9 mouse cellular contexts compared by ENCODE assay signal in the genomic region with DNA sequence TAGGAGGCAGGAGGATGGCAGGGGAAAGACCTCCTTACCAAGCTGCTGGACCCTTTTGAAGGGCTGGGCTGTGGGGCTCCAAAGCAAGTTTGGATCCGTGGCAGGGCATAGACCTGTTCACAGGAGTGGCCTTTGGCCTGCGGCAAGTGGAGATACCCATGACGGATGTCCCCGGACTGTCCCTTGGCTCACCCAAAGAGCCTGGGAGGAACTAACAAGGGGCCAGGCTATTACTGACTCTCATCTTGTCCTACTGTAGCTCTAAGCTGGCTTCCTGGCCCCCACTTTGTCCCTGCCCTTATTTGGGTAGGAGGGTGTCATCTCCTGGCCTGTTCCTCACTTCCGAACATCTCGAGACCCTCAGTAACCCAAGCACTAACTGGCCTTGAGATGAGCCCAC. TPM values are rescaled to one million over a fixed set of nuclear protein-coding genes. Genes with fewer than 3 reads are reported as not detected.
DNase-seq lines count a peak whose midpoint lies in the region; ATAC-seq and TF ChIP-seq lines count a peak whose summit lies in the region.
"Had no signal": no experiment of that assay in that cellular context is flagged by ENCODE, and none has a peak within 500 bp of the region (broad histone marks: within the 10 kb centered on the region; RNA-seq: fewer than 3 reads in every experiment).

No protein-coding gene starts in this region.

- TF ChIP-seq EP300 in liver, postnatal 0 days (IDR thresholded peaks at IDR 0.05; ENCODE audit: low read depth), result no peak

- H3K4me1 ChIP-seq in liver, postnatal 0 days (ENCODE audit: insufficient read depth), result peaks cover 63% of the 10 kb centered on the region

- H3K36me3 ChIP-seq in liver, postnatal 0 days (replicated peaks; ENCODE audit: insufficient read depth, low read length), result peaks cover 7% of the 10 kb centered on the region

- peak overlapping the region; percentile 68 for H3K9ac ChIP-seq in liver, postnatal 0 days (replicated peaks)

- DNase-seq in adrenal gland, postnatal 14 days, result peak; percentile 44
- DNase-seq in adrenal gland, adult 2 months, result no peak
- DNase-seq in thymus, postnatal 4 days, result peak; percentile 45
- DNase-seq in thymus, adult 18-20 months, result no peak
- DNase-seq in liver, postnatal 0 days, result no peak
- no peak for DNase-seq in right cerebral cortex, postnatal 25 days
- DNase-seq in layer of hippocampus, postnatal 14 days (ENCODE audit: low spot score in 2 of 2), result no peak
- DNase-seq in adrenal gland, postnatal 25 days, result no peak

- H3K4me3 ChIP-seq in liver, postnatal 0 days (ENCODE audit: low read depth, low read length), result peak overlapping the region; percentile 52

- no peaks in the 10 kb centered on the region for H3K9me3 ChIP-seq in liver, postnatal 0 days (ENCODE audit: low read length)

- no peak for TF ChIP-seq CTCF in liver, postnatal 0 days (IDR thresholded peaks at IDR 0.05; ENCODE audit: low read depth)

- peak overlapping the region; percentile 60 for H3K4me2 ChIP-seq in liver, postnatal 0 days (ENCODE audit: low read depth, low read length)

- H3K27ac ChIP-seq in liver, postnatal 0 days (ENCODE audit: low read depth), result peak overlapping the region; percentile 92

- 40% methylated on average over 6 of the region's 6 CpGs for WGBS in liver, postnatal 0 days (ENCODE audit: insufficient replicate concordance)

- ATAC-seq in liver, postnatal 0 days, result no peak

- no peaks in the 10 kb centered on the region for H3K27me3 ChIP-seq in liver, postnatal 0 days (ENCODE audit: insufficient read depth, low read length)

RNA-seq across cellular contexts. Expression of gene Akna, which starts 0.6 kb away (rescaled TPM):
- total RNA-seq in adrenal gland, postnatal 14 days (2021), result 4.4 and 16.1 TPM in 2 replicates
- total RNA-seq in adrenal gland, adult 2 months (2021), result 1 to 10 TPM; 3.9 to 4.7 TPM
- 5.1 and 5.6 TPM in 2 replicates for polyA plus RNA-seq in adrenal gland, adult 2 months (2012; rRNA removed)
- 4.6 and 5.2 TPM in 2 replicates for polyA plus RNA-seq in liver, postnatal 0 days (2015; fragmentation: Nextera tagmentation; extraction: Ambion mirVana)
- 1 to 10 TPM; 4.4 to 4.6 TPM for total RNA-seq in layer of hippocampus, postnatal 14 days (2021)
- 2.7 and 3.8 TPM in 2 replicates for total RNA-seq in adrenal gland, postnatal 25 days (2021)

RNA-seq across cellular contexts. Expression of gene Orm2, which starts 40.3 kb away (rescaled TPM):
- total RNA-seq in adrenal gland, postnatal 14 days (2021), result 1.1 and 1.9 TPM in 2 replicates
- 1 to 10 TPM; 3.9 to 8.2 TPM for total RNA-seq in adrenal gland, adult 2 months (2021)
- polyA plus RNA-seq in adrenal gland, adult 2 months (2012; rRNA removed), result 0.51 and 1.1 TPM in 2 replicates
- not detected in 2 replicates for polyA plus RNA-seq in liver, postnatal 0 days (2015; fragmentation: Nextera tagmentation; extraction: Ambion mirVana)
- total RNA-seq in layer of hippocampus, postnatal 14 days (2021), result not detected
- total RNA-seq in adrenal gland, postnatal 25 days (2021), result 3.3 and 6.7 TPM in 2 replicates
- total RNA-seq: common myeloid progenitor, adult 5-6 weeks had no signal

RNA-seq across cellular contexts. Expression of gene Orm3, which starts 46.6 kb away (rescaled TPM):
- 6.6 and 8.0 TPM in 2 replicates for total RNA-seq in adrenal gland, postnatal 14 days (2021)
- total RNA-seq in adrenal gland, adult 2 months (2021), result 10 to 100 TPM; 11.7 to 12.3 TPM
- polyA plus RNA-seq in adrenal gland, adult 2 months (2012; rRNA removed), result 1.8 and 2.2 TPM in 2 replicates
- not detected in 2 replicates for polyA plus RNA-seq in liver, postnatal 0 days (2015; fragmentation: Nextera tagmentation; extraction: Ambion mirVana)
- total RNA-seq in layer of hippocampus, postnatal 14 days (2021), result not detected
- 9.9 and 10.4 TPM in 2 replicates for total RNA-seq in adrenal gland, postnatal 25 days (2021)
- total RNA-seq: common myeloid progenitor, adult 5-6 weeks had no signal

RNA-seq across cellular contexts. Expression of gene Orm1, which starts 58.2 kb away (rescaled TPM):
- 7.2 and 16.7 TPM in 2 replicates for total RNA-seq in adrenal gland, postnatal 14 days (2021)
- 10 to 100 TPM; 38.2 to 61.8 TPM for total RNA-seq in adrenal gland, adult 2 months (2021)
- polyA plus RNA-seq in adrenal gland, adult 2 months (2012; rRNA removed), result 13.8 and 18.0 TPM in 2 replicates
- 2.5 and 4.5 TPM in 2 replicates for polyA plus RNA-seq in liver, postnatal 0 days (2015; fragmentation: Nextera tagmentation; extraction: Ambion mirVana)
- not detected for total RNA-seq in layer of hippocampus, postnatal 14 days (2021)
- total RNA-seq in adrenal gland, postnatal 25 days (2021), result 28.8 and 42.3 TPM in 2 replicates

Comparison
In these comparisons a context has a peak if more than half of its experiments do, and no peak if none do; other contexts are left out.
1. DNase-seq: peak in adrenal gland, postnatal 14 days (single experiment) and thymus, postnatal 4 days (single experiment); none in adrenal gland, adult 2 months (single experiment), thymus, adult 18-20 months (0 of 2), liver, postnatal 0 days (single experiment), right cerebral cortex, postnatal 25 days (single experiment), layer of hippocampus, postnatal 14 days (0 of 2) and adrenal gland, postnatal 25 days (single experiment).